Mouse (Mus musculus): ENCODE measurements around the gene Serpina11.
"Not testable (repeated sequence)": the region's sequence is repeated elsewhere in the genome, so short reads cannot be mapped to it uniquely, and the experiment has no call there.

Serpina11 gene

GRCm38 (mm10) chr12:103971080-103971479 is 18.7 kb downstream of the Serpina11 start:
- no peak for DNase-seq (ENCODE audit: low spot score in 2 of 2)

GRCm38 (mm10) chr12:103969577-103970116 is 20.1 kb downstream of the Serpina11 start:
- DNase-seq (ENCODE audit: low spot score in 2 of 2), result no peak

- no peak for DNase-seq (ENCODE audit: low spot score in 2 of 2)
These were observed 23.0 kb downstream of the Serpina11 start for GRCm38 (mm10) chr12:103966761-103967160.

GRCm38 (mm10) chr12:103963288-103963687 is 26.5 kb downstream of the Serpina11 start:
- no peak for DNase-seq (ENCODE audit: low spot score in 2 of 2)

- no peak for DNase-seq (ENCODE audit: low spot score in 2 of 2)
These were observed 26.9 kb downstream of the Serpina11 start for GRCm38 (mm10) chr12:103962860-103963259.

GRCm38 (mm10) chr12:103962337-103962736 is 27.4 kb downstream of the Serpina11 start:
- no peak for DNase-seq (ENCODE audit: low spot score in 2 of 2)

- no peak for DNase-seq (ENCODE audit: low spot score in 2 of 2)
These were observed 28.0 kb downstream of the Serpina11 start for GRCm38 (mm10) chr12:103961716-103962115.

- DNase-seq (ENCODE audit: low spot score in 2 of 2), result no peak
These were observed 31.0 kb downstream of the Serpina11 start, which contains the start of gene Serpina1e for GRCm38 (mm10) chr12:103958798-103959197. Serpina1e (minus strand) TSS chr12:103958975.

- not testable (repeated sequence) for DNase-seq (ENCODE audit: low spot score in 2 of 2)
These were observed 33.2 kb downstream of the Serpina11 start for GRCm38 (mm10) chr12:103956555-103956954.

- DNase-seq (ENCODE audit: low spot score in 2 of 2), result not testable (repeated sequence)
These were observed 36.8 kb downstream of the Serpina11 start for GRCm38 (mm10) chr12:103952972-103953371.

- no peak for DNase-seq (ENCODE audit: low spot score in 2 of 2)
These were observed 43.5 kb downstream of the Serpina11 start for GRCm38 (mm10) chr12:103946243-103946642.

Data from spleen, postnatal 14 days (tissue).